Mouse (Mus musculus) ovary, postnatal 36 days (tissue): Measurements from ENCODE around the gene Ift43.
A peak's percentile ranks its signal among the peaks of the same experiment; 100 is the strongest.

Experiments used
- DNase-seq: peaks from one replicate; pipeline ENCODE4 v3.0.0; 2022; ENCODE audit warnings: low spot score, mixed read lengths

Gene Ift43

GRCm38 (mm10) chr12:86078553-86079201, 3.7 kb upstream of the Ift43 start, which contains the start of gene Tgfb3:
Tgfb3 (minus strand) TSS chr12:86079041.
- peak; percentile 41 for DNase-seq

- peak; percentile 93 for DNase-seq
Measured at GRCm38 (mm10) chr12:86079202-86079667, 3.1 kb upstream of the Ift43 start.

GRCm38 (mm10) chr12:86085873-86086272, 3.5 kb downstream of the Ift43 start:
- DNase-seq = no peak

GRCm38 (mm10) chr12:86086550-86086949, 4.2 kb downstream of the Ift43 start:
- DNase-seq = no peak

GRCm38 (mm10) chr12:86088042-86088441, 5.7 kb downstream of the Ift43 start:
- DNase-seq = no peak

- DNase-seq = no peak
Measured at GRCm38 (mm10) chr12:86090764-86091163, 8.4 kb downstream of the Ift43 start.

GRCm38 (mm10) chr12:86091601-86092132, 9.3 kb downstream of the Ift43 start:
- DNase-seq = no peak

- DNase-seq = no peak
Measured at GRCm38 (mm10) chr12:86094075-86094474, 11.7 kb downstream of the Ift43 start.

- DNase-seq = no peak
Measured at GRCm38 (mm10) chr12:86095806-86096205, 13.5 kb downstream of the Ift43 start.

- DNase-seq = no peak
Measured at GRCm38 (mm10) chr12:86097781-86098180, 15.4 kb downstream of the Ift43 start.

GRCm38 (mm10) chr12:86100711-86101110, 18.4 kb downstream of the Ift43 start:
- no peak for DNase-seq

GRCm38 (mm10) chr12:86102686-86103085, 20.3 kb downstream of the Ift43 start:
- no peak for DNase-seq

- DNase-seq = no peak
Measured at GRCm38 (mm10) chr12:86103391-86103790, 21.1 kb downstream of the Ift43 start.

- no peak for DNase-seq
Measured at GRCm38 (mm10) chr12:86103852-86104251, 21.5 kb downstream of the Ift43 start.

- no peak for DNase-seq
Measured at GRCm38 (mm10) chr12:86104297-86104696, 22.0 kb downstream of the Ift43 start.

- no peak for DNase-seq
Measured at GRCm38 (mm10) chr12:86105546-86105945, 23.2 kb downstream of the Ift43 start.

- no peak for DNase-seq
Measured at GRCm38 (mm10) chr12:86106086-86106485, 23.7 kb downstream of the Ift43 start.

- DNase-seq = no peak
Measured at GRCm38 (mm10) chr12:86107645-86108044, 25.3 kb downstream of the Ift43 start.

- DNase-seq = no peak
Measured at GRCm38 (mm10) chr12:86109531-86109930, 27.2 kb downstream of the Ift43 start.

GRCm38 (mm10) chr12:86110637-86111036, 28.3 kb downstream of the Ift43 start:
- DNase-seq = no peak

GRCm38 (mm10) chr12:86116295-86116835, 34.0 kb downstream of the Ift43 start:
- DNase-seq = no peak

GRCm38 (mm10) chr12:86124016-86124415, 41.7 kb downstream of the Ift43 start:
- no peak for DNase-seq

GRCm38 (mm10) chr12:86128122-86128521, 45.8 kb downstream of the Ift43 start:
- DNase-seq = peak; percentile 34

GRCm38 (mm10) chr12:86129005-86129404, 46.7 kb downstream of the Ift43 start:
- no peak for DNase-seq
